Mouse (Mus musculus) midbrain, embryonic 14.5 days (tissue): ENCODE results near the gene Gab1. TPM values are rescaled to one million over a fixed set of nuclear protein-coding genes. Genes with fewer than 3 reads are reported as not detected.

ENCODE experiments used
- ATAC-seq: fragments of 200-750 bp; cut with Nextera tagmentation; 2 replicates; pipeline ENCODE4 v1.8.0; 2017; ENCODE audit warnings: moderate number of reproducible peaks, moderate library complexity; ENCODE audit not compliant: low FRiP score, low TSS enrichment
- DNase-seq: peaks from one replicate; pipeline ENCODE4 v3.0.0-alpha.2; 2015
- H3K27ac ChIP-seq: fragments of 300-500 bp; sonication (generic); replicated peaks from 2 replicates; pipeline ENCODE4 v1.5.1; 2014; ENCODE audit warnings: mild to moderate bottlenecking, low read depth, low read length, moderate library complexity
- H3K27me3 ChIP-seq: fragments of 300-500 bp; sonication (generic); 2 replicates; pipeline ENCODE4 v1.6.1; 2014; ENCODE audit warnings: low read length, control low read depth, mixed read lengths; ENCODE audit not compliant: control insufficient read depth, insufficient read depth
- H3K36me3 ChIP-seq: fragments of 300-500 bp; sonication (generic); 2 replicates; pipeline ENCODE4 v1.6.1; 2014; ENCODE audit warnings: low read length, control low read depth; ENCODE audit not compliant: control insufficient read depth, insufficient read depth
- H3K4me1 ChIP-seq: fragments of 300-500 bp; sonication (generic); 2 replicates; pipeline ENCODE4 v1.6.1; 2014; ENCODE audit warnings: mild to moderate bottlenecking, antibody characterized with exemption, low read length, control low read depth; ENCODE audit not compliant: control insufficient read depth, insufficient read depth
- H3K4me2 ChIP-seq: fragments of 300-500 bp; sonication (generic); 2 replicates; pipeline ENCODE4 v1.6.1; 2014; ENCODE audit warnings: mild to moderate bottlenecking, low read length, moderate library complexity
- H3K4me3 ChIP-seq: fragments of 300-500 bp; sonication (generic); replicated peaks from 2 replicates; pipeline ENCODE4 v1.5.1; 2014; ENCODE audit warnings: low read depth, low read length
- H3K9ac ChIP-seq: fragments of 300-500 bp; sonication (generic); replicated peaks from 2 replicates; pipeline ENCODE4 v1.6.1; 2014; ENCODE audit warnings: mild to moderate bottlenecking, low read length, moderate library complexity
- H3K9me3 ChIP-seq: fragments of 300-500 bp; sonication (generic); 2 replicates; pipeline ENCODE4 v1.6.1; 2016; ENCODE audit warnings: low read length, control low read depth, mixed read lengths; ENCODE audit not compliant: control insufficient read depth
- WGBS: fragments of 180-500 bp; shearing (Covaris S2); extraction: QIAGEN DNeasy Blood & Tissue Kit; methylation state at CpG from one replicate; pipeline ENCODE4 v1.1.7; 2014; 5-methylcytosine and 5-hydroxymethylcytosine counted together
- polyA plus RNA-seq: library from polyadenylated mRNA; unstranded; fragments of >200 nt; fragmentation: Nextera tagmentation; extraction: Ambion mirVana; gene quantifications from 2 replicates; pipeline ENCODE4 v1.2.1, GENCODE M21; 2014

Gene Gab1
- polyA plus RNA-seq, 1 experiment from 2014 or later: 13.0 TPM

GRCm38 (mm10) chr8:80804066-80804619 lies 76.2 kb downstream of the Gab1 start:
- Histone ChIP-seq H3K4me1 (peaks cover 18% of the 10 kb centered on the region), H3K4me3 (no peak overlapping the region), H3K27ac (no peak overlapping the region), H3K27me3 (no peaks in the 10 kb centered on the region), H3K9ac (no peak overlapping the region), H3K4me2 (no peak overlapping the region), H3K36me3 (no peaks in the 10 kb centered on the region), H3K9me3 (no peaks in the 10 kb centered on the region)
- ATAC-seq (no peak), DNase-seq (no peak)
- WGBS: 29% methylated on average over 4 of the region's 4 CpGs

GRCm38 (mm10) chr8:80798778-80799177 lies 81.5 kb downstream of the Gab1 start:
- Histone ChIP-seq H3K4me3 (no peak overlapping the region), H3K27me3 (no peaks in the 10 kb centered on the region), H3K4me1 (peaks cover under 1% of the 10 kb centered on the region; the same call in 1 of the 2 replicates), H3K9ac (no peak overlapping the region), H3K4me2 (no peak overlapping the region), H3K27ac (no peak overlapping the region), H3K9me3 (no peaks in the 10 kb centered on the region), H3K36me3 (no peaks in the 10 kb centered on the region)
- ATAC-seq: no peak
- 93% methylated on average over 3 of the region's 3 CpGs for WGBS
- no peak for DNase-seq

GRCm38 (mm10) chr8:80798198-80798777 lies 82.0 kb downstream of the Gab1 start:
- no peak for ATAC-seq
- Histone ChIP-seq H3K4me3 (no peak overlapping the region), H3K4me2 (no peak overlapping the region), H3K4me1 (no peaks in the 10 kb centered on the region), H3K36me3 (no peaks in the 10 kb centered on the region), H3K27me3 (no peaks in the 10 kb centered on the region), H3K9ac (no peak overlapping the region), H3K27ac (no peak overlapping the region), H3K9me3 (no peaks in the 10 kb centered on the region)
- WGBS: 94% methylated on average over 7 of the region's 7 CpGs
- no peak for DNase-seq

GRCm38 (mm10) chr8:80796070-80796469 lies 84.2 kb downstream of the Gab1 start:
- no peak overlapping the region for H3K4me3 ChIP-seq
- DNase-seq: no peak
- no peaks in the 10 kb centered on the region for H3K36me3 ChIP-seq
- 62% methylated on average over 4 of the region's 4 CpGs for WGBS
- H3K4me2 ChIP-seq: no peak overlapping the region
- no peak overlapping the region for H3K9ac ChIP-seq
- H3K4me1 ChIP-seq: no peaks in the 10 kb centered on the region
- ATAC-seq: no peak
- no peak overlapping the region for H3K27ac ChIP-seq
- H3K9me3 ChIP-seq: no peaks in the 10 kb centered on the region
- no peaks in the 10 kb centered on the region for H3K27me3 ChIP-seq

GRCm38 (mm10) chr8:80794585-80795509 lies 85.5 kb downstream of the Gab1 start:
- no peak for ATAC-seq
- H3K36me3 ChIP-seq: no peaks in the 10 kb centered on the region
- H3K4me3 ChIP-seq: no peak overlapping the region
- 92% methylated on average over 19 of the region's 19 CpGs for WGBS
- no peaks in the 10 kb centered on the region for H3K27me3 ChIP-seq
- no peak for DNase-seq
- H3K27ac ChIP-seq: no peak overlapping the region
- no peaks in the 10 kb centered on the region for H3K9me3 ChIP-seq
- no peaks in the 10 kb centered on the region for H3K4me1 ChIP-seq
- H3K4me2 ChIP-seq: no peak overlapping the region
- no peak overlapping the region for H3K9ac ChIP-seq

GRCm38 (mm10) chr8:80793791-80794515 lies 86.4 kb downstream of the Gab1 start:
- H3K27ac ChIP-seq: no peak overlapping the region
- WGBS: 63% methylated on average over 11 of the region's 11 CpGs
- no peak overlapping the region for H3K4me3 ChIP-seq
- DNase-seq (no peak), ATAC-seq (no peak)
- no peaks in the 10 kb centered on the region for H3K9me3 ChIP-seq
- no peaks in the 10 kb centered on the region for H3K27me3 ChIP-seq
- no peak overlapping the region for H3K9ac ChIP-seq
- no peaks in the 10 kb centered on the region for H3K4me1 ChIP-seq
- H3K4me2 ChIP-seq: no peak overlapping the region
- H3K36me3 ChIP-seq: no peaks in the 10 kb centered on the region

GRCm38 (mm10) chr8:80792214-80792613 lies 88.1 kb downstream of the Gab1 start:
- Histone ChIP-seq H3K9me3 (no peaks in the 10 kb centered on the region), H3K4me1 (no peaks in the 10 kb centered on the region), H3K4me3 (no peak overlapping the region), H3K27me3 (no peaks in the 10 kb centered on the region), H3K27ac (no peak overlapping the region), H3K36me3 (no peaks in the 10 kb centered on the region), H3K4me2 (no peak overlapping the region), H3K9ac (no peak overlapping the region)
- ATAC-seq (no peak), DNase-seq (no peak)
- 90% methylated on average over 5 of the region's 5 CpGs for WGBS

- H3K4me3 ChIP-seq: no peak overlapping the region
- H3K9me3 ChIP-seq: no peaks in the 10 kb centered on the region
- H3K36me3 ChIP-seq: 0 out of 2 replicates have a peak, but pooled peaks cover 3% of the 10 kb centered on the region
- H3K27me3 ChIP-seq: no peaks in the 10 kb centered on the region
- ATAC-seq (no peak), DNase-seq (no peak)
- no peaks in the 10 kb centered on the region for H3K4me1 ChIP-seq
- H3K9ac ChIP-seq: no peak overlapping the region
- 95% methylated on average over 6 of the region's 6 CpGs for WGBS
- H3K27ac ChIP-seq: no peak overlapping the region
- no peak overlapping the region for H3K4me2 ChIP-seq
These were observed 91.0 kb downstream of the Gab1 start for GRCm38 (mm10) chr8:80789324-80789723.
